Mouse (Mus musculus) testis, postnatal 14 days (tissue): ENCODE measurements around the gene Sypl2.

Experiments
- DNase-seq: peaks from one replicate; pipeline ENCODE4 v3.0.0; 2021; ENCODE audit warnings: low spot score

Gene Sypl2

DNA sequence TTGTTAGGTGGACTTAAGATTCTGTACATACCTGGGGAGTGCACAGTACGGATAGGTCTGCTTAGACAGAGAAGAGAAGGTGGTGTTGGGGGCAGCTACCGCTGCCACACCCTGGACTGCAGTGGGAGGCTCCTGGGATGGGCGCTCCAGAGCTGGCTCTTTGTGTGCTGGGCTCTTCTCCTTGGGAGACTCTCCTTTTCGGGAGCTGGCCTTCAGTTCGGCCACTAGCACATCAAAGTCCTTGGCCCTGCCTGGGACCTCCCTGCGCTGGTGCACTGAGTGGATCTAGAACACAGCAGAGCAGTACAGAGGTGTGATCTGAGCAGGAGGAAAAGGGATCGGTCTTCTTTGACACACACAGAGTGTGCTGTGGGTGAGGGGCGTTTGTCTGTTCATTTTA is 20.8 kb downstream of the Sypl2 start:
- DNase-seq = no peak

DNA sequence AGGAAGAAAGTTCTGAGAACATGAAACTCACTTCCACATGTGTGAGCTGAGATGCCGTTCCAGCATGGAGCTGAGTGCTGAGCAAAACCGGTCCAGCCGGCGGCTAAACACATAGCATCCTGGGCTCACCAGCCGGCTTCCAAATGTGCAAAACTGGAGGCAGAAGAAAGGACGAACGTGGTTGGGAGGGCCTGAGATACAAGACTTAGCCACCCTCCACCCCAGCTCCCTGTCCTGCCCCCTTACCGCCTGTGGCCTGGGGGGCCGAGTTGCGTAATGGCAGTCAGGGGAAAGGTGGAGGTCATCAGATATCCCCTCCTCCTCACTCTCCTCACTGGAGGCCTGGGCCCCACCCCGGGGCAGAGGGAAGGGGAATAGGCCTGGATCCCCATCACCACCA is 22.0 kb downstream of the Sypl2 start:
- DNase-seq = no peak

DNA sequence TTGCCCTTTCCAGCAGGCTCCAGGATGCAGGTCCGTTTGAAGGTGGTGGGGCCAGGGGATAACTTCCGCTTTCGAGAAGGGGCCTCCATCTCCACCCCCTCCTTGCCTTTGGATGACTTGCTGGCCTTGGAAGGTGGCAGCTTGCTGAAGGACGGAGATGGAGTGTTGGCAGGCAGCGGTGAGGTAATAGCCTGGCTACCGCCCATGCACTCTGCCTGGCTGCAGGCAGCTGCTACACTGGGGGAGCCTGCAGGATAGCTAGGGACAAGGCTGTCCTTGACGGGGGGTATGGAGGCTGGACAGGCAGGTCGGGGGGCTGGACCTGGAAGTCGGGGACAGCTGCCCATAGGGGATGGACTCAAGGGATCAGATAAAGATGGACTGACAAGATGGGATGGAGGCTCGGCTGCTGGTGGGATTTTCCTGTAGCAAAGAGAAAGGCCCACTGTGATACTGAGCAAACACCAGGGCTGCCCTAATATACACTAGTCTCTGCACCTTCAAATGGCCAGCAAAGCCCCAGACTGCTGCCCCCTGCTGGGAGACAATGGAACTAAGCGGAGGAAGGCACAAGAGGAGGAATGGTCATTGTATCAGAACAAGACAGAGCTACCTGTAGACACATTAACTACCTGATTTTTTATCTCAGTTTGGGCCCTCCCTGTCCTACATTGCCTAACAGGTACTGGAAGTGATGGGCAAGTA is 22.7 kb downstream of the Sypl2 start:
- DNase-seq = no peak

GRCm38 (mm10) chr3:108203212-108203611 is 23.2 kb downstream of the Sypl2 start:
- no peak for DNase-seq

GRCm38 (mm10) chr3:108202506-108202905 is 23.9 kb downstream of the Sypl2 start:
- no peak for DNase-seq

DNA sequence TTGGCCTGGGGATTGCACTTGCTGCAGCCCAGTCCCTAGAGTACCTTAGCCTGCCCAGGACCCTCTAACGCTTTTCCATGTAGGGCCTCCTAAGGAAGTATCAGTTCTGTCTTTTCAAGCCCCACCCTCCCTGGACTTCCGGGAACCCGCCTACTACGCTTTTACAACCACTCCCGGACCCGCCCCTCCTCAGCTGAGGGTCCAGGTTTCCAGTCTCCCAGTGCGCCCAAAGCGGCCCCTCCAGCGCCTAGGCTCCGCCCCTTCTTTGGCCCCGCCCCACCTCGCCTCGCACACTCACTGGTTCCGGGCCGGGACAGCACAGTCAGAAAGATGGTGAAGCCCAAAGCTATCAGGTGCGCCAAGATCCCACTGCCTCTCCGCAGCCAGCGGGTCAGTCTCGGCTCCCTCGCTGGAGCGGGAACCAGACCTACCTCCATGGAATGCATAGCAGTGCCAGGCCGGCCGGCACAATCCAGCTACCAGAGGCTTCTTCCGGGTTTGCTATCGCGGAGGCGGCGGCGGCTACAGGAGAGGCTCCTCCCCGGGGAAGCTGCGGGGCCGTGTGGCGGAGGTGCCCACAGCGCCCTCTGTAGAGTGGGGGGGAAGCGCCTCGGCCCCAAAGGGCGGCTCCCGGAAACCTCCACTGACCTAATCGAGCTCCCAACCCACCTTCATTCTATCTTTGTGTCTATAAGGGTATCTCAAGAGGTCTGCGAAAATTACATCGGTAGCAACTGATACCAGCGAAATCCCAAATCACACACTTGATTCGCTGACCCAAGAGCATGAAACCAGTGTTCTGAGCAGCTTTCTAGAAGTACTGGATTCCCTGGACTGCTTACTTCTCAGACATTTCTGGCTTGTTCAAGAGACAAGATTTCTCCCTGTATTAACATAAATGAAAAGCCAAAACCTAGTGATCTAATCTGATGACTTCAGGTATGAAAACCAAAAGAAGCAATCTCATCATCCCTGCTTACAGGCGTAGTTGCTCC is 25.8 kb downstream of the Sypl2 start, which contains the start of gene Cyb561d1:
Cyb561d1 (minus strand) TSS at position 884 of the 995 bp plus-strand sequence.
- peak; percentile 92 for DNase-seq

- DNase-seq = no peak
Measured at GRCm38 (mm10) chr3:108199231-108199630, 27.2 kb downstream of the Sypl2 start.

GRCm38 (mm10) chr3:108197066-108197497 is 29.4 kb downstream of the Sypl2 start:
- no peak for DNase-seq

DNA sequence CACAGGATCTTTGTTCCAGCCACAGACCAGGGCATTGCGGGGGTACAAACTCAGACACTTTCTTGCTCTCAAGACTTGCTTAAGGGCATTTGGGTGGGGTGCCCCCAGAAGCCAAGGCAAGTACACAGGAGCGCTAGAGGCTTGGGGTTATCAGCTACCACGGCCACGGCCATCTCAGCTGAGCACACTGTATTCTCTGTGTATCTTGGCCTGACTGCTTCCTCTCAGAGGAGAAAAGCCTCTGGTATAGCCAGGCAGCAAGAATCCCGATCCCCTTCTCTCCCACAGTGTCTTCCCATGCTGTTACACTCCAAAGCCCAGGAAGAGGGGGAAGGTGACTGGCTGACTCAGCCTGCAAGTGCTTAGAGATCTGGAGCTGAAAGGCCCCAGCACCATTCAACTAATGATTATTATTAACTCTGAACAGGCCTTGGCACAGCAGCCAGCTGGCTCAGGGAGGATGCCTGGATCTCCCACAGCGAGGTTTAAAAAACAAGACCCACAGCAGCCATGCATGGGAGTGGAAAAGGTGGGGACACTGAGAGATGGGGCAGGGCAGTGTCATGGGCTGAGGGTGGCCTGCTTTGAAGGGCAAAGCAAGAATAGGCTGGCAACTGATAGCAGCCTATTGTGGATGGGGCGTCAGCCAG is 30.4 kb downstream of the Sypl2 start:
- DNase-seq = no peak

- DNase-seq = peak; percentile 3
Measured at GRCm38 (mm10) chr3:108195287-108195686, 31.2 kb downstream of the Sypl2 start.

GRCm38 (mm10) chr3:108193686-108194085 is 32.8 kb downstream of the Sypl2 start:
- no peak for DNase-seq

DNA sequence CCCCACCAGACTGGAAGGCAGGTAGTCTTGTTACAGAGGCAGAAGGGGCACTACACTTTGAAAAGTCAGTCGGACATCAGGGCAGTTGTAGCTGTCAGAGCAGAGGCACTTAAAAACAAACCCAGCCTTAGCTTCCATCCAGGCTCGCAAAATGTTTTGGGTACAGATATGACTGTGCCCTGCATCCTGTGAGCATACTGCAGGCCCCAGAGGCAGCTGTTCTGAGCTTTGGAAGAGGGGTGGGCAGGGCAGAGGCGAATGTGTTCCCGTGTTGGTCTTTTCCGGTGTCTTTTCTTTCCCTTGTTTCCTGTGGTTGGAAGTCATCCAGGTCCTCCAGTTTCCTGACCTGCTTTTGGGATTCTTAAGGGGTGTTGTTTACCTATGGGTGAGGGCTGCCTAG is 36.6 kb downstream of the Sypl2 start:
- DNase-seq = no peak

DNA sequence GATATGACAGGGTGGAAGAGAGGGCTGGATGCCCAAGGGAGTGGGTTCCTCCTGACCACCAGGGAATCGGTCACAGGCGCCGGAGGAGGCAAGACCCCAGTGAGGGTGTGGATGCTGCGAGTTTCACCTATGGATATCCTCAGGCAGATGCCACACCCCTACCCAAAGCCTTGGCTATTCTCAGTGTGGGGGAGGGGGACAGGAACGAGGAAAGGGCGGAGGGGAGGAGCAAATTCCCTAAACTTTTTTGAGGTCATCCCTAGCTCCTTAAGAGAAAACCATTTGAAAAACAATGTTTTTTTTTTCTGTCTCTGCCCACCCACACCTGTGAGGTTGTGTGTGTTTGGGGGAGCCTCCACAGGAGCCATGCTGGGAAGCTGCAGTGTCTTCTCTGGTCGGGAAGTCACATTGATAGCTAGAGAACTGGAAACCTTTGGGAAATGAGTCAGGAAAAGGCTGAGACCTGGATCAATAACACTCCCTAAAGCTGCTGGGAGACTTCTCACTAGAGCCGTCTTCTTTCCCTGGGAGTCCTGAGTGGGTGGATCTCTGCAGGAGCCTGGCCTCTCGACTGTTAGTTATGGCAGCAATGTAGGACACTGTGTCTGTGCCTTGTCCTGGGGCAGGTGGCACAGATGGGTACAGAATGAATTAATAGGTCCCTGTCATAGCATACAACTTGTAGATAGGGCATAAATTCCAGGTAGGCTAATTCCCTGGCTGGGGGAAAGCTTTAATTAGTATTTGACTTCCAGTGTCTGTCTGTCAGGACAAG is 37.5 kb downstream of the Sypl2 start:
- DNase-seq = no peak

DNA sequence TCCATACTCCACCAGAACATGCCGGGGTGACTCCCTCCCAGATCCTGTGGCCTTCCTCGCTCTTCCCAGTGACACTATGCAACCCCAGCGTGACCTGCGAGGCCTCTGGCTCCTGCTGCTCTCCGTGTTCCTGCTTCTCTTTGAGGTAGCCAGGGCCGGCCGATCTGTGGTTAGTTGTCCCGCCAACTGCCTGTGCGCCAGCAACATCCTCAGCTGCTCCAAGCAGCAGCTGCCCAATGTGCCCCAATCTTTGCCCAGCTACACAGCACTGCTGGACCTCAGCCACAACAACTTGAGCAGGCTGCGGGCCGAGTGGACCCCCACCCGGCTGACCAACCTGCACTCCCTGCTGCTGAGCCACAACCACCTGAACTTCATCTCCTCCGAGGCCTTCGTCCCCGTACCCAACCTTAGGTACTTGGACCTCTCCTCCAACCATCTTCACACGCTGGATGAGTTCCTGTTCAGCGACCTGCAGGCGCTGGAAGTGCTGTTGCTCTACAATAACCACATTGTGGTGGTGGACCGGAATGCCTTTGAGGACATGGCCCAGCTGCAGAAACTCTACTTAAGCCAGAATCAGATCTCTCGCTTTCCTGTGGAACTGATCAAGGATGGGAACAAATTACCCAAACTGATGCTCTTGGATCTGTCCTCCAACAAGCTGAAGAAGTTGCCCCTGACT is 39.2 kb downstream of the Sypl2 start:
- no peak for DNase-seq

- peak; percentile 69 for DNase-seq
Measured at GRCm38 (mm10) chr3:108186098-108187047, 40.1 kb downstream of the Sypl2 start, which contains the start of gene Amigo1. Gene Amigo1, plus strand, starts transcription at chr3:108186335.

DNA sequence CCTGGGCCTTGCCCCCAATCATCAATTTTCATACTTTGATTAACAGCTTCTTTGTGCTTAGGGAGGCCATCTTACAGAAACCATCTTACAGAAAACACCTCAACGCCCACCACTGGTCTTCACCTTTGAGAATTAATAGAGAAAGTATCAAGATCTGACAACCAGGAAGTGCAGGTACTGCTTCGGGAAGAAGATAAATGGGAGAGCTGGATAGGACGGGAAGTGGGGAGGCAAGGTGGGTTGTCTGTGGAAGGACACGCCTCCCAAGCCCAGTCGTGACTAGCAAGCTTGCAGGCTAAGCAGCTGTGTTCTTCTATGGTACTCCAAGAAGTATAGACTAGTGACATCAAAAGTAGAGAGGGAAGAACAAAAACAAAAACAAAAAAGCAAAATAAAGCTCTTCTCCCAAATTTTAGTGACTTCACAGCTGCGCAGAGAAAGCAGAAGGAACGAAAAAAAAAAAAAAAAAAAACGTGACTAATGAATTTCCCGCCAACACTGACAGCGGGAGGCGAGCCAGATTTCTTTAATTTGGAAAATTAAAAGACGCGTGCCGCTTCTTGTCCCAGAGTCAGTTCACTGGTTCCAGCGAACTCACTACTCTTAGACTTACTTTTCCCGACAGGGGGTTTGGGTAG is 40.9 kb downstream of the Sypl2 start:
- no peak for DNase-seq

- no peak for DNase-seq
Measured at GRCm38 (mm10) chr3:108184742-108185141, 41.7 kb downstream of the Sypl2 start.

DNA sequence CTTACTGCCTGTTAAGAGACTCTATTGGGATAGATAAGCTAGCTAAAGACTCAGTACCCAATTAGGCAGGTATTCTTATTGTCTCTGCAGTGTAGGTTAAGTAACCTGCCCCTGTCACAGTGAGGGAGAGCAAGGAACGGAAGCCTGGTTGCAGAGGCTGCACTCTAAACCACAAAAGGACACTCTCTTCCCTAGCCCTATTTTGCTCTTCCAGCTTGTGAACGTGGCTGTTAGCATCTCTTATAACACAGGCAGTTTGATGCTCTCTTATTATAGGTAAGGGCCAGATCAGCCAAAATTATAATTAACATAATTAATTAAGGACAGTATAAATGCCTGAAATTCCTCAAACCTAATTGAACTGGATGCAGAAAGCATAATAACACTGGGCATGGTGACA is 45.9 kb downstream of the Sypl2 start:
- DNase-seq = no peak
